Mouse (Mus musculus) midbrain, embryonic 14.5 days (tissue): ENCODE data around the gene Pacsin3. TPM values are rescaled to one million over a fixed set of nuclear protein-coding genes. Genes with fewer than 3 reads are reported as not detected.
A peak's percentile ranks its signal among the peaks of the same experiment; 100 is the strongest.

Experiments
- ATAC-seq: fragments of 200-750 bp; cut with Nextera tagmentation; 2 replicates; pipeline ENCODE4 v1.8.0; 2017; ENCODE audit warnings: moderate number of reproducible peaks, moderate library complexity; ENCODE audit not compliant: low FRiP score, low TSS enrichment
- DNase-seq: peaks from one replicate; pipeline ENCODE4 v3.0.0-alpha.2; 2015
- H3K27ac ChIP-seq: fragments of 300-500 bp; sonication (generic); replicated peaks from 2 replicates; pipeline ENCODE4 v1.5.1; 2014; ENCODE audit warnings: mild to moderate bottlenecking, low read depth, low read length, moderate library complexity
- H3K27me3 ChIP-seq: fragments of 300-500 bp; sonication (generic); 2 replicates; pipeline ENCODE4 v1.6.1; 2014; ENCODE audit warnings: low read length, control low read depth, mixed read lengths; ENCODE audit not compliant: control insufficient read depth, insufficient read depth
- H3K36me3 ChIP-seq: fragments of 300-500 bp; sonication (generic); 2 replicates; pipeline ENCODE4 v1.6.1; 2014; ENCODE audit warnings: low read length, control low read depth; ENCODE audit not compliant: control insufficient read depth, insufficient read depth
- H3K4me1 ChIP-seq: fragments of 300-500 bp; sonication (generic); 2 replicates; pipeline ENCODE4 v1.6.1; 2014; ENCODE audit warnings: mild to moderate bottlenecking, antibody characterized with exemption, low read length, control low read depth; ENCODE audit not compliant: control insufficient read depth, insufficient read depth
- H3K4me2 ChIP-seq: fragments of 300-500 bp; sonication (generic); 2 replicates; pipeline ENCODE4 v1.6.1; 2014; ENCODE audit warnings: mild to moderate bottlenecking, low read length, moderate library complexity
- H3K4me3 ChIP-seq: fragments of 300-500 bp; sonication (generic); replicated peaks from 2 replicates; pipeline ENCODE4 v1.5.1; 2014; ENCODE audit warnings: low read depth, low read length
- H3K9ac ChIP-seq: fragments of 300-500 bp; sonication (generic); replicated peaks from 2 replicates; pipeline ENCODE4 v1.6.1; 2014; ENCODE audit warnings: mild to moderate bottlenecking, low read length, moderate library complexity
- H3K9me3 ChIP-seq: fragments of 300-500 bp; sonication (generic); 2 replicates; pipeline ENCODE4 v1.6.1; 2016; ENCODE audit warnings: low read length, control low read depth, mixed read lengths; ENCODE audit not compliant: control insufficient read depth
- WGBS: fragments of 180-500 bp; shearing (Covaris S2); extraction: QIAGEN DNeasy Blood & Tissue Kit; methylation state at CpG from one replicate; pipeline ENCODE4 v1.1.7; 2014; 5-methylcytosine and 5-hydroxymethylcytosine counted together
- polyA plus RNA-seq: library from polyadenylated mRNA; unstranded; fragments of >200 nt; fragmentation: Nextera tagmentation; extraction: Ambion mirVana; gene quantifications from 2 replicates; pipeline ENCODE4 v1.2.1, GENCODE M21; 2014

Gene Pacsin3
- polyA plus RNA-seq = 8.2 and 11.4 TPM in 2 replicates

- Histone ChIP-seq H3K27me3 (peaks cover 10% of the 10 kb centered on the region; the same call in 1 of the 2 replicates), H3K27ac (no peak within 1 kb of the TSS), H3K4me3 (peak within 1 kb of the TSS; percentile 50), H3K9ac (peak within 1 kb of the TSS; percentile 56), H3K36me3 (no peaks in the 10 kb centered on the region), H3K9me3 (no peaks in the 10 kb centered on the region), H3K4me2 (peak within 1 kb of the TSS; percentile 99), H3K4me1 (peaks cover 23% of the 10 kb centered on the region)
- 1% methylated on average over 27 of the region's 27 CpGs for WGBS
- ATAC-seq (peak; percentile 11; the same call in 1 of the 2 replicates), DNase-seq (peak; percentile 55)
These were observed at the start of gene Pacsin3 for GRCm38 (mm10) chr2:91255661-91256150. TSS of gene Pacsin3 (plus strand) at chr2:91255954.

GRCm38 (mm10) chr2:91206254-91206775 lies 49.4 kb upstream of the Pacsin3 start:
- Histone ChIP-seq H3K4me2 (no peak overlapping the region), H3K27ac (no peak overlapping the region), H3K36me3 (peaks cover 57% of the 10 kb centered on the region), H3K4me3 (no peak overlapping the region), H3K4me1 (peaks cover 20% of the 10 kb centered on the region), H3K9ac (no peak overlapping the region), H3K27me3 (no peaks in the 10 kb centered on the region), H3K9me3 (no peaks in the 10 kb centered on the region)
- ATAC-seq = no peak
- WGBS = 92% methylated on average over 9 of the region's 9 CpGs
- no peak for DNase-seq

DNA sequence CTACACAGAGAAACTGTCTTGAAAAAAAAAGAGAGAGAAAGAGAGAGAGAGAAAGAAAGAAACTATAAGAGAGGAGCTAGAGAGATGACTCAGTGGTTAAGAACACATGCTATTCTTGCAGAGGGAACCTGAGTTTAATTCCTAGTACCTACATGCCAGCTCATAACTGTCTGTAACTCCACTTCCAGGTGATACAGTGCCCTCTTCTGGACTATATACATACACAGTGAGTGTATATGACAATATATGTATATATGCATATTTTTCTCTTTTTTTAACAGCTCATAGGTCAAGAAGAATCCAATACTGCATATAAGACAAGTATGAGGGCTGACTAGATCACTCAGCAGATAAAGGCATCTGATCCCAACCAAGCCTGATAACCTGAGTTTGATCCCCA lies 42.4 kb upstream of the Pacsin3 start:
- Histone ChIP-seq H3K27ac (no peak overlapping the region), H3K27me3 (no peaks in the 10 kb centered on the region), H3K4me2 (no peak overlapping the region), H3K9me3 (no peaks in the 10 kb centered on the region), H3K9ac (no peak overlapping the region), H3K4me1 (no peaks in the 10 kb centered on the region), H3K36me3 (peaks cover 78% of the 10 kb centered on the region), H3K4me3 (no peak overlapping the region)
- ATAC-seq = no peak
- no peak for DNase-seq

GRCm38 (mm10) chr2:91217032-91217431 lies 38.7 kb upstream of the Pacsin3 start:
- no peak for ATAC-seq
- Histone ChIP-seq H3K9me3 (no peaks in the 10 kb centered on the region), H3K4me3 (no peak overlapping the region), H3K36me3 (peaks cover 46% of the 10 kb centered on the region), H3K27ac (no peak overlapping the region), H3K27me3 (no peaks in the 10 kb centered on the region), H3K4me2 (no peak overlapping the region), H3K9ac (no peak overlapping the region), H3K4me1 (no peaks in the 10 kb centered on the region)
- peak; percentile 28 for DNase-seq
- WGBS = 80% methylated on average over 4 of the region's 4 CpGs

- no peak overlapping the region for H3K27ac ChIP-seq
- H3K9ac ChIP-seq = no peak overlapping the region
- 96% methylated on average over 3 of the region's 3 CpGs for whole genome bisulfite sequencing
- H3K4me1 ChIP-seq = no peaks in the 10 kb centered on the region
- H3K27me3 ChIP-seq = no peaks in the 10 kb centered on the region
- no peak overlapping the region for H3K4me2 ChIP-seq
- no peak for ATAC-seq
- no peaks in the 10 kb centered on the region for H3K9me3 ChIP-seq
- DNase-seq = no peak
- H3K36me3 ChIP-seq = 0 out of 2 replicates have a peak, but pooled peaks cover 15% of the 10 kb centered on the region
- no peak overlapping the region for H3K4me3 ChIP-seq
These were observed 35.3 kb upstream of the Pacsin3 start for GRCm38 (mm10) chr2:91220501-91220900.

DNA sequence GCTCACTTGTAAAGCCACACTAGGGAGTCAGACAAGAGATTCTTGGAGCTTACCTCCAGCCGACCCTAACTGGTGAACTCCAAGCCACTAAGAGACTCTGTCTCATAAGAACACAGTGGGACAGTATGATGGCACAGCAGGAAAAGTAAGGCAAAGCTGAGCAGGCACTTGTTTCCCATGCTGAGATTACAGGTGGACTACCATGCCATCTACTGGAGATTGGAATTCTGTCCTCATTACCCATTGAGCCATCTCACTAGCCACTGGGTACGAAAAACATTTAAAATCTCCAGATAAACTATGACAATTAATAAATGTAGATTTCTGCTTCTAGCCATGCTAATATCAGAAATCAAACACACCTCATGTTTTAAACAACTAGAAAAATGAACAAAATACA lies 32.1 kb upstream of the Pacsin3 start:
- H3K27ac ChIP-seq = no peak overlapping the region
- ATAC-seq = no peak
- H3K36me3 ChIP-seq = 0 out of 2 replicates have a peak, but pooled peaks cover 2% of the 10 kb centered on the region
- H3K27me3 ChIP-seq = no peaks in the 10 kb centered on the region
- no peak overlapping the region for H3K9ac ChIP-seq
- no peaks in the 10 kb centered on the region for H3K9me3 ChIP-seq
- 82% methylated on average over 2 of the region's 2 CpGs for WGBS
- H3K4me3 ChIP-seq = no peak overlapping the region
- no peak for DNase-seq
- H3K4me1 ChIP-seq = no peaks in the 10 kb centered on the region
- H3K4me2 ChIP-seq = no peak overlapping the region

GRCm38 (mm10) chr2:91229735-91230134 lies 26.0 kb upstream of the Pacsin3 start:
- WGBS = 85% methylated on average over 2 of the region's 2 CpGs
- H3K9me3 ChIP-seq = no peaks in the 10 kb centered on the region
- no peak overlapping the region for H3K9ac ChIP-seq
- no peak for DNase-seq
- H3K36me3 ChIP-seq = no peaks in the 10 kb centered on the region
- H3K4me2 ChIP-seq = no peak overlapping the region
- ATAC-seq = no peak
- no peaks in the 10 kb centered on the region for H3K4me1 ChIP-seq
- H3K27me3 ChIP-seq = no peaks in the 10 kb centered on the region
- H3K4me3 ChIP-seq = no peak overlapping the region
- H3K27ac ChIP-seq = no peak overlapping the region

DNA sequence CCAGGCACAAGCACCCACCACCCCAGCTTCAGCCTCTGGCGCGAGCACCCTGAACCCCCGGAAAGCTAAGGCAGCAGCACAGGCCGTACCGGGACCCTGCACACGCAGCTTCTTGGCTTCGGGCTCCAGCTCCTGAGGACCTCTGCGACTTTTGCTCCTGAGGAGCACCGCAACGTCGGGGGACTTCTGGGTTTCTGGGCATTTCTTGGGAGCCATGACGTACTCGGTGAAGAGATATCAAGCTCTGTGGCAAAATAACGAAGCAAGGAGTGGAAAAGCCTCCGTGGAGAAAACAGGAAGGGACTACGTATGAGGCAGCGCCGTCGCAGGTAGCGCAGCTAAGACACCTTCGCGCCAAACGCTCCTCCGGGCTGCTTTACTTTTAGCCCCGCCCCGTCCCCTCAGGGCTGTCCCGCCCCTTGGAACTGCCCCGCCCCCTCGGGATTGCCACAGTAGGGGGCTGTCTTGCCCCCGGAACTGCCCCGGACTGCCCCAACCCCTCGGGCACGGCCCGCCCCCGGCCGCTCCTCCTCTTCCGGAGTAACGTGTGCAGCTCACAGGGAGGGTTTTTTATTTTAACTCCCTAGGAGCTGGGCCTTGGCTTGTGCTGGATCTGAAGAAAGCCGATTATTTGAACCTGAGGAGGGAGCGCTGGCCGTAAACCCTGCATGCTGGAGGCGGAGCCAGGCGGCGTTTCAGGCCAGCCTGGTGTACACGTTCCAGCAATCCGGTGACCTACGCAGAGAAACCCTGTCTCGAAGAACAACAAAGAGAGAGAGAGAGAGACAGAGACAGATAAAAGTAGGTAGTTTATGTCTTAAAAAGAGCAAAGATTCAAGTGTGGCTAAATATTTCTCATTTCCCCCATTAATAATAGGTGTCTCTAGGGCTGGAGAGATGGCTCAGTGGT lies 18.9 kb upstream of the Pacsin3 start, which contains the start of gene Ddb2:
Ddb2 (minus strand) TSS at position 382 of the 910 bp plus-strand sequence.
- Histone ChIP-seq H3K9ac (peak within 1 kb of the TSS; percentile 38), H3K4me2 (peak within 1 kb of the TSS; percentile 58), H3K4me1 (no peaks in the 10 kb centered on the region), H3K27ac (peak within 1 kb of the TSS; percentile 55), H3K4me3 (peak within 1 kb of the TSS; percentile 41), H3K36me3 (no peaks in the 10 kb centered on the region), H3K27me3 (no peaks in the 10 kb centered on the region), H3K9me3 (no peaks in the 10 kb centered on the region)
- under 1% methylated on average over 48 of the region's 48 CpGs for WGBS
- DNase-seq (peak; percentile 96), ATAC-seq (peak; percentile 97)
